Mouse (Mus musculus): ENCODE data around the gene Fat4. TPM values are rescaled to one million over a fixed set of nuclear protein-coding genes. Genes with fewer than 3 reads are reported as not detected.

Gene Fat4
- polyA plus RNA-seq, 1 experiment from 2014 or later: 2.4 TPM

GRCm38 (mm10) chr3:39048304-39048667 lies 161.5 kb downstream of the Fat4 start:
- ATAC-seq (ENCODE audit: low FRiP score, low TSS enrichment) (no peak), DNase-seq (ENCODE audit: low spot score) (no peak)
- Histone ChIP-seq H3K9me3 (ENCODE audit: control insufficient read depth, low read length) (no peaks in the 10 kb centered on the region), H3K4me2 (replicated peaks; ENCODE audit: low read depth) (no peak overlapping the region), H3K4me3 (ENCODE audit: low read depth, low read length) (no peak overlapping the region), H3K9ac (ENCODE audit: low read length) (no peak overlapping the region), H3K27me3 (ENCODE audit: control insufficient read depth, insufficient read depth, low read length) (no peaks in the 10 kb centered on the region), H3K27ac (replicated peaks) (no peak overlapping the region), H3K36me3 (ENCODE audit: control insufficient read depth, insufficient read depth, low read length) (no peaks in the 10 kb centered on the region), H3K4me1 (replicated peaks; ENCODE audit: control insufficient read depth, insufficient read depth) (no peaks in the 10 kb centered on the region)
- WGBS: 82% methylated on average over 5 of the region's 5 CpGs
- TF ChIP-seq CTCF (IDR thresholded peaks at IDR 0.05; ENCODE audit: low read depth) (no peak), EP300 (optimal IDR thresholded peaks at IDR 0.05) (no peak)

GRCm38 (mm10) chr3:39050130-39050529 lies 163.4 kb downstream of the Fat4 start:
- no peak overlapping the region for H3K27ac ChIP-seq (replicated peaks)
- H3K4me1 ChIP-seq (replicated peaks; ENCODE audit: control insufficient read depth, insufficient read depth): no peaks in the 10 kb centered on the region
- no peak overlapping the region for H3K9ac ChIP-seq (ENCODE audit: low read length)
- DNase-seq (ENCODE audit: low spot score) (no peak), ATAC-seq (ENCODE audit: low FRiP score, low TSS enrichment) (no peak)
- no peak overlapping the region for H3K4me3 ChIP-seq (ENCODE audit: low read depth, low read length)
- no peaks in the 10 kb centered on the region for H3K9me3 ChIP-seq (ENCODE audit: control insufficient read depth, low read length)
- no peaks in the 10 kb centered on the region for H3K36me3 ChIP-seq (ENCODE audit: control insufficient read depth, insufficient read depth, low read length)
- 94% methylated on average over 1 of the region's 1 CpGs for WGBS
- H3K4me2 ChIP-seq (replicated peaks; ENCODE audit: low read depth): no peak overlapping the region
- no peak for TF ChIP-seq EP300 (optimal IDR thresholded peaks at IDR 0.05)
- TF ChIP-seq CTCF (IDR thresholded peaks at IDR 0.05; ENCODE audit: low read depth): no peak
- H3K27me3 ChIP-seq (ENCODE audit: control insufficient read depth, insufficient read depth, low read length): no peaks in the 10 kb centered on the region

- no peaks in the 10 kb centered on the region for H3K9me3 ChIP-seq (ENCODE audit: control insufficient read depth, low read length)
- H3K36me3 ChIP-seq (ENCODE audit: control insufficient read depth, insufficient read depth, low read length): no peaks in the 10 kb centered on the region
- H3K4me1 ChIP-seq (replicated peaks; ENCODE audit: control insufficient read depth, insufficient read depth): no peaks in the 10 kb centered on the region
- ATAC-seq (ENCODE audit: low FRiP score, low TSS enrichment) (no peak), DNase-seq (ENCODE audit: low spot score) (no peak)
- WGBS: 34% methylated on average over 6 of the region's 6 CpGs
- no peak overlapping the region for H3K9ac ChIP-seq (ENCODE audit: low read length)
- no peak overlapping the region for H3K4me2 ChIP-seq (replicated peaks; ENCODE audit: low read depth)
- no peak overlapping the region for H3K27ac ChIP-seq (replicated peaks)
- H3K4me3 ChIP-seq (ENCODE audit: low read depth, low read length): no peak overlapping the region
- no peaks in the 10 kb centered on the region for H3K27me3 ChIP-seq (ENCODE audit: control insufficient read depth, insufficient read depth, low read length)
- TF ChIP-seq CTCF (IDR thresholded peaks at IDR 0.05; ENCODE audit: low read depth) (no peak), EP300 (optimal IDR thresholded peaks at IDR 0.05) (no peak)
These were observed 166.3 kb downstream of the Fat4 start for GRCm38 (mm10) chr3:39053072-39053471.
